Mouse (Mus musculus): ENCODE data around the gene Eif2ak4. TPM values are rescaled to one million over a fixed set of nuclear protein-coding genes. Genes with fewer than 3 reads are reported as not detected.

Eif2ak4 gene
- polyA plus RNA-seq, 1 experiment from 2014 or later: 6.2 TPM

GRCm38 (mm10) chr2:118491281-118491731, 102.9 kb downstream of the Eif2ak4 start:
- H3K36me3 ChIP-seq (ENCODE audit: insufficient read depth, low read length): no peaks in the 10 kb centered on the region
- H3K4me1 ChIP-seq (ENCODE audit: insufficient read depth, low read depth, low read length): peaks cover 20% of the 10 kb centered on the region; the same call in 1 of the 2 replicates
- H3K9ac ChIP-seq (replicated peaks; ENCODE audit: low read depth): no peak overlapping the region
- TF ChIP-seq EP300 (IDR thresholded peaks at IDR 0.05) (0 out of 2 replicates have a peak, but pooled peaks have one; percentile 26), CTCF (IDR thresholded peaks at IDR 0.05) (no peak)
- ATAC-seq (peak; percentile 56), DNase-seq (ENCODE audit: low spot score) (peak; percentile 61)
- H3K27ac ChIP-seq (ENCODE audit: low read length): peak overlapping the region; percentile 80
- WGBS: 13% methylated on average over 5 of the region's 5 CpGs
- no peaks in the 10 kb centered on the region for H3K27me3 ChIP-seq (replicated peaks; ENCODE audit: insufficient read depth, low read length)
- no peak overlapping the region for H3K4me3 ChIP-seq (ENCODE audit: low read depth, low read length)
- no peaks in the 10 kb centered on the region for H3K9me3 ChIP-seq (ENCODE audit: low read length)
- H3K4me2 ChIP-seq (replicated peaks; ENCODE audit: low read depth, low read length): no peak overlapping the region

- no peaks in the 10 kb centered on the region for H3K9me3 ChIP-seq (ENCODE audit: low read length)
- no peaks in the 10 kb centered on the region for H3K36me3 ChIP-seq (ENCODE audit: insufficient read depth, low read length)
- peaks cover 20% of the 10 kb centered on the region; the same call in 1 of the 2 replicates for H3K4me1 ChIP-seq (ENCODE audit: insufficient read depth, low read depth, low read length)
- WGBS: 70% methylated on average over 4 of the region's 4 CpGs
- peak overlapping the region; percentile 80 for H3K27ac ChIP-seq (ENCODE audit: low read length)
- TF ChIP-seq EP300 (IDR thresholded peaks at IDR 0.05) (no peak), CTCF (IDR thresholded peaks at IDR 0.05) (no peak)
- H3K27me3 ChIP-seq (replicated peaks; ENCODE audit: insufficient read depth, low read length): no peaks in the 10 kb centered on the region
- H3K4me2 ChIP-seq (replicated peaks; ENCODE audit: low read depth, low read length): no peak overlapping the region
- no peak for ATAC-seq
- DNase-seq (ENCODE audit: low spot score): peak; percentile 35
- H3K9ac ChIP-seq (replicated peaks; ENCODE audit: low read depth): no peak overlapping the region
- H3K4me3 ChIP-seq (ENCODE audit: low read depth, low read length): no peak overlapping the region
Observed at GRCm38 (mm10) chr2:118491741-118492395, 103.5 kb downstream of the Eif2ak4 start.

GRCm38 (mm10) chr2:118495024-118495423, 106.6 kb downstream of the Eif2ak4 start:
- Histone ChIP-seq H3K9ac (replicated peaks; ENCODE audit: low read depth) (no peak overlapping the region), H3K27ac (ENCODE audit: low read length) (no peak overlapping the region)
- WGBS: 66% methylated on average over 9 of the region's 9 CpGs

GRCm38 (mm10) chr2:118497890-118498289, 109.5 kb downstream of the Eif2ak4 start:
- Histone ChIP-seq H3K9ac (replicated peaks; ENCODE audit: low read depth) (no peak overlapping the region), H3K4me2 (replicated peaks; ENCODE audit: low read depth, low read length) (no peak overlapping the region), H3K4me3 (ENCODE audit: low read depth, low read length) (no peak overlapping the region), H3K4me1 (ENCODE audit: insufficient read depth, low read depth, low read length) (no peaks in the 10 kb centered on the region), H3K9me3 (ENCODE audit: low read length) (no peaks in the 10 kb centered on the region), H3K36me3 (ENCODE audit: insufficient read depth, low read length) (no peaks in the 10 kb centered on the region), H3K27ac (ENCODE audit: low read length) (no peak overlapping the region), H3K27me3 (replicated peaks; ENCODE audit: insufficient read depth, low read length) (no peaks in the 10 kb centered on the region)
- TF ChIP-seq EP300 (IDR thresholded peaks at IDR 0.05) (no peak), CTCF (IDR thresholded peaks at IDR 0.05) (no peak)
- ATAC-seq (no peak), DNase-seq (ENCODE audit: low spot score) (no peak)
- 82% methylated on average over 5 of the region's 5 CpGs for WGBS

More at GRCm38 (mm10) chr2:118495024-118495423, 106.6 kb downstream of the Eif2ak4 start:
- TF ChIP-seq EP300 (IDR thresholded peaks at IDR 0.05): no peak
- no peak for TF ChIP-seq CTCF (IDR thresholded peaks at IDR 0.05)
- Histone ChIP-seq H3K27me3 (replicated peaks; ENCODE audit: insufficient read depth, low read length) (no peaks in the 10 kb centered on the region), H3K4me2 (replicated peaks; ENCODE audit: low read depth, low read length) (no peak overlapping the region), H3K9me3 (ENCODE audit: low read length) (no peaks in the 10 kb centered on the region), H3K4me1 (ENCODE audit: insufficient read depth, low read depth, low read length) (peaks cover 17% of the 10 kb centered on the region; the same call in 1 of the 2 replicates), H3K36me3 (ENCODE audit: insufficient read depth, low read length) (no peaks in the 10 kb centered on the region), H3K4me3 (ENCODE audit: low read depth, low read length) (no peak overlapping the region)
- DNase-seq (ENCODE audit: low spot score) (no peak), ATAC-seq (no peak)

- ATAC-seq: no peak
- WGBS: 87% methylated on average over 6 of the region's 6 CpGs
Observed at GRCm38 (mm10) chr2:118498476-118498875, 110.1 kb downstream of the Eif2ak4 start.

GRCm38 (mm10) chr2:118499135-118499961, 110.9 kb downstream of the Eif2ak4 start:
- ATAC-seq (peak; percentile 62), DNase-seq (ENCODE audit: low spot score) (peak; percentile 64)
- no peak overlapping the region for H3K9ac ChIP-seq (replicated peaks; ENCODE audit: low read depth)
- no peaks in the 10 kb centered on the region for H3K27me3 ChIP-seq (replicated peaks; ENCODE audit: insufficient read depth, low read length)
- no peak overlapping the region for H3K4me2 ChIP-seq (replicated peaks; ENCODE audit: low read depth, low read length)
- WGBS: 34% methylated on average over 20 of the region's 20 CpGs
- no peak overlapping the region for H3K4me3 ChIP-seq (ENCODE audit: low read depth, low read length)
- H3K4me1 ChIP-seq (ENCODE audit: insufficient read depth, low read depth, low read length): no peaks in the 10 kb centered on the region
- no peak for TF ChIP-seq CTCF (IDR thresholded peaks at IDR 0.05)
- no peak for TF ChIP-seq EP300 (IDR thresholded peaks at IDR 0.05)
- no peak overlapping the region for H3K27ac ChIP-seq (ENCODE audit: low read length)
- no peaks in the 10 kb centered on the region for H3K36me3 ChIP-seq (ENCODE audit: insufficient read depth, low read length)
- H3K9me3 ChIP-seq (ENCODE audit: low read length): no peaks in the 10 kb centered on the region

More at GRCm38 (mm10) chr2:118498476-118498875, 110.1 kb downstream of the Eif2ak4 start:
- H3K27ac ChIP-seq (ENCODE audit: low read length): no peak overlapping the region
- H3K36me3 ChIP-seq (ENCODE audit: insufficient read depth, low read length): no peaks in the 10 kb centered on the region
- H3K9ac ChIP-seq (replicated peaks; ENCODE audit: low read depth): no peak overlapping the region
- TF ChIP-seq CTCF (IDR thresholded peaks at IDR 0.05) (no peak), EP300 (IDR thresholded peaks at IDR 0.05) (no peak)
- DNase-seq (ENCODE audit: low spot score): no peak
- no peak overlapping the region for H3K4me3 ChIP-seq (ENCODE audit: low read depth, low read length)
- no peaks in the 10 kb centered on the region for H3K27me3 ChIP-seq (replicated peaks; ENCODE audit: insufficient read depth, low read length)
- no peaks in the 10 kb centered on the region for H3K9me3 ChIP-seq (ENCODE audit: low read length)
- no peaks in the 10 kb centered on the region for H3K4me1 ChIP-seq (ENCODE audit: insufficient read depth, low read depth, low read length)
- no peak overlapping the region for H3K4me2 ChIP-seq (replicated peaks; ENCODE audit: low read depth, low read length)
